Mouse (Mus musculus): ENCODE measurements around the gene Gm1043.

The Gm1043 gene

GRCm38 (mm10) chr5:37198011-37198688 lies 113.0 kb downstream of the Gm1043 start:
- in situ Hi-C loops (cut with MboI, MseI), result no loop called here

GRCm38 (mm10) chr5:37202285-37202684 lies 117.1 kb downstream of the Gm1043 start:
- in situ Hi-C loops (cut with MboI, MseI), result loop anchor here (5.0 kb wide), 1 partner anchor 85 kb away; no protein-coding TSS in a partner anchor

DNA sequence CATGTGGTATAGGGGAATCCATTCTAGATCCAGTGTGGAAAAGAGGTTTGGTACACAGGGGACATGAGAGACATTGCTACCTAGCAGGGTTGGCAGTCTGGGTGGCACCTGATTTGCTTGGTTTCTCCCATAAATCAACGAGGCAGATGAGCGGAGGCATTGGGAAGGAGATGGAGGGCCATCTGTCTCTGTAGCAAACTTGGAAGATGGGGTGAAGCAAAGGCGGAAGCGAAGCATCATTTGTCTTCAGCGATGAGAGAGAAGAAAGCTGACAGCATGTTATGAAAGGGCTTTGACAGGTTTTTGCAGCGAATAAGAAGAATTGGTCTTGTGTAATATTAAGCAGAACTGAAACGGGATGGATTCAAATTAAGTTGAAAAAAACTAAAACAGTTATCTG lies 119.7 kb downstream of the Gm1043 start:
- in situ Hi-C loops (cut with MboI, MseI), result loop anchor here (5.0 kb wide), 1 partner anchor 88 kb away; no protein-coding TSS in a partner anchor

DNA sequence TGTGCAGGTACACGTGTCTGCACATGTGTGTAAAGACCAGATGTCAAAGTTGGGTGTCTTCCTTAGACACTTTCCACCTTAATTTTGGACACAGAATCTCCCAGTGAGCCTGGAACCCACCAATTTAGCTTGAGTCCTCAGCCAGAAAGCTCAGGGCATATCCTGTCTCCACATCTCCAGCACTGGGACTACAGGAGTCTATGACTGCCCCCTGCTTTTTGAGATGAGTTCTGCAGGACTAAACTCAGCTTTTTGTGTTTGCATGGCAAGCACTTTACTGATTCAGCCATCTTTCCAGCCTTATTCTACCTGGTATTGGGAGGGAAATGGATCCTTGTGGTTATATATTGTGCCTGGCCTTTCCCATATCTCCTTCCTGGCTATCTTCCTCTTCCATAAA lies 120.2 kb downstream of the Gm1043 start:
- in situ Hi-C loops (cut with MboI, MseI), result no loop called here

- in situ Hi-C loops (cut with MboI, MseI), result no loop called here
Measured at GRCm38 (mm10) chr5:37206364-37206763, 121.2 kb downstream of the Gm1043 start.

DNA sequence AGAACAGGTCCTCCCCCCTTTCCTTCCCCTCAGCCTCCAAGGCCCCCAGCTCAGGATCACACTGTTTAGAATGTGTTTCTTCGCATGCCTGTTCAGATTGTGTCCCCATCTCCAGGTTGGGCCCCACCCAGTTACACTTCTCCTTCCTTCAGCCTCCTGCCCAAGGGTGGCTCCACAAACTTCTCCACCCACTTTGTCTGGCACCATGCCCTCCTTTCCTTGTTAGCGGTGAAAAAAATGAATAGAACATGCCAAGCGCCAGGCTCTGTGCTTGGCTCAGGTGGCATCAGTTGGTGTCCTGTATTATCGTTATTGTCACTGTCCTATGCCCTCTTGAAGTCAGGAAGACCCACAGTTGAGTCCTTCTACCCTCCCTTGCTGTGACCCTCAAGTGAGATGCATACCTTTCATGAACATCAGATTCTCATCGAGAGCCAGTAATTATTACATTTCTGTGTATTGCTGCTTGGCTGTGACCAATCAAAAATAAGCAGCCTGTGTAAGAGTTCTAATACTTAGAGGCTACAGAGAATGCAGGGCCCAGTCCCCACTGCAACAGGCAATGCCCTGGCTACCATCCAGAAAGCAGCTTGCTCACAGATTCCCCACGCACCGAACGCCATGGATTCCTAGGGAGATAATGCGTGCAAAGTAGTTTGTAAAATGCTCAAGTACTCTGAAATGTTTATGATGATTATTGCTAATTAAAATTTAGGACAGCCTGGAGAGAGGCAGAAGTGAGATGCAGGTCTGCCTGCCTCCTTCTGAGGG lies 128.0 kb downstream of the Gm1043 start:
- in situ Hi-C loops (cut with MboI, MseI), result no loop called here

DNA sequence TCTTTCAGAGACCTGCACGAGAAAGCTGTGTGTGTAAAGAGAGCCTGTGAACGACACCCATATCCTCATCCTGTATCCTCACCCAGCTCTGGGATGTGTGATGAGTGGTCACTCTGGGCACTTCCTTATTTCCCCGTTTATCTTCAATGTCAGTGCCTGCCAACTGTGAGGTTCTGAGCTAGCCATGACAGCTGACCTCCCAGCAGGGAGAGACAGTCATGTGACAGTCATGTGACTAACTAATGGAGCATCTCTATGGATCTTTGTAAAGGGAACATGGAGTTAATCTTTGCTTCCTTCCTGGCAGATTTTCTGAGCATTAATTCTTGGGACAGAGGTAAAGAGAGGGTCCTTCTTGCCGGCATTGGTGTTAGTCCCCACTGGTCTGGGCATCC lies 128.5 kb downstream of the Gm1043 start:
- in situ Hi-C loops (cut with MboI, MseI), result no loop called here

GRCm38 (mm10) chr5:37214614-37215013 lies 129.4 kb downstream of the Gm1043 start:
- in situ Hi-C loops (cut with MboI, MseI), result no loop called here

DNA sequence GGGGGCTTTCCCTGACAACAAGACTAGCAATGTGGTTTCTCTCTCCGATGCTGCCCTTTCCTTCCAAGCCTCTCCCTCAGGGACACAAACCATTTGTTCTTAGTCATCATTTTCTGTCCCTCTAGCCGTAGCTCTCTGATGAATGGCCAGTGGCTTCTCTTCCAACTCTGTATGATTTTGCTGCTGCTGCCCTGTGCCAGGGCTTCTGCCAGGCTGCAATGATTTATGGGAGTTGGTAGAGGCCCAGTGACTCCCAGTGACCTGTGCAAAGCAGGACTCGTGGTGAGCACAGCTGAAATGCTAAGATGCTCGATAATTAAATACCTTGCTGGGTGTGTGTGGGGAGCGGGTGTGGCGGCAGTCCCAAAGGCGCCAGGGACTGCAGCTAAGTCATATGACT lies 130.1 kb downstream of the Gm1043 start:
- in situ Hi-C loops (cut with MboI, MseI), result no loop called here

- in situ Hi-C loops (cut with MboI, MseI), result no loop called here
Measured at GRCm38 (mm10) chr5:37219615-37220014, 134.4 kb downstream of the Gm1043 start.

DNA sequence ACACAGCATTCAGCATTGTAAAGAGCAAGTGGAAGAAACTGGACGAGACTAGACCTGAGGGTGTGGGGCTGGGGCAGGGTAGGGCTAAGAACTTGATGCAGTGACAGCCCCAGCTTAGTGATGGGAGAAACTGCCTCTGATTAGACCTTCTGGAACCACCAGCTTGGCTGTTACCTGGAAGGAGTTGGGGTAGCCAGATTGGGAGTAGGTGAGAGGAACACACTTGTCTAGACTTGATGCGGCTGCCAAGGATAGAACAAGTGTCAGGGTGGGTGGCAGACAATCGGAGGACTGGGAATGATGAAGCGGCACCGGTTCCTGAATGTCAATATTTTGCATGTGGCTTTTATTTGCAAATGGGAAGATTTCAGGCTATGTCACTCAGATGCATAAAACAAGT lies 135.4 kb downstream of the Gm1043 start:
- in situ Hi-C loops (cut with MboI, MseI), result no loop called here

- in situ Hi-C loops (cut with MboI, MseI), result no loop called here
Measured at GRCm38 (mm10) chr5:37221563-37221962, 136.4 kb downstream of the Gm1043 start.

GRCm38 (mm10) chr5:37222316-37222715 lies 137.1 kb downstream of the Gm1043 start:
- in situ Hi-C loops (cut with MboI, MseI), result no loop called here

DNA sequence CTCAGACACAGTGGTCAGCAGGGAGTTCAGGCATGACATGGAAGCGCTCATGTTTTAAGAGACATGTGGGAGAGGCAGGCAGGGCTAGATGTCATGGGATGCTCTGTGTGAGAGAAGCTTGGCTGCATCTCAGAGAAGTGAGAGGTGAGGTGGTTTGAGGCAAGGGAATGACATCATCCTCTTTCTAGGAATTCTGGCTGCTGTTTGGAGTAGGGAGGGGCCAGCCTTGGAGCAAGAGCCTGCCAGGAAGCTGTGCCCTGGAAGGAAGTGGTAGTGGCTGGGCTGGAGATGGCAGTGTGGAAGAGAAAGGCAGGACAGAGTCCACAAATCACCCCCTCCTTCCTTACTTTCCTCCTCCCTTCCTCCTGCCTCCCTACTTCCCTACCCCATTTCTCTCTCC lies 140.5 kb downstream of the Gm1043 start:
- in situ Hi-C loops (cut with MboI, MseI), result no loop called here

GRCm38 (mm10) chr5:37227956-37228680 lies 142.9 kb downstream of the Gm1043 start:
- in situ Hi-C loops (cut with MboI, MseI), result no loop called here

GRCm38 (mm10) chr5:37228894-37229293 lies 143.7 kb downstream of the Gm1043 start:
- in situ Hi-C loops (cut with MboI, MseI), result no loop called here

DNA sequence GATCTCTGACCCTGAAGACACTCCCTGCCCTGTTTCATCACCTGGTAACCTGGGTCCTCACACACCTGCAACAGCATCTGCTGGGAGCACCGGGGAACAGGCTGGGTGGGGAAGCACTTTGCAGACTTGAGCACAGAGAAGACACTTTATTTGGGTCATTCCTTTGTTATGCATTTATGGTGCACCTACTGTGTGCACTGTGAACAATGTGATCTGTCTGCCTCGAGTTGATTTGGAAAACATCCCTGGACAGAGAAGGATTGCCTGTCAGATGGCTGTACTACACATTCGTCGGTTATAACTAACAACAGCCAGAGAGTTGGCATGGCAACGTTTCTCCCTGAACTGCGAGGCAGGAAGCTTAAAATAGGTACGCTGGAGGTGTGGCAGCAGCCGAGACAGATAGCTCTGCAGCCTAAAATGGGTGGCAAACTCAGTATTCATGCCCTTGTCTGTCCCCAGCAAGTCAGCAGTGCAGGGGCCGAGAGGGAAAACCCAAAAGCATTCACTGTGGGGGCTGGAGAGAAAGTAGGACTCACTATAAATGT lies 147.9 kb downstream of the Gm1043 start:
- in situ Hi-C loops (cut with MboI, MseI), result no loop called here

GRCm38 (mm10) chr5:37238654-37239053 lies 153.5 kb downstream of the Gm1043 start:
- in situ Hi-C loops (cut with MboI, MseI), result no loop called here

DNA sequence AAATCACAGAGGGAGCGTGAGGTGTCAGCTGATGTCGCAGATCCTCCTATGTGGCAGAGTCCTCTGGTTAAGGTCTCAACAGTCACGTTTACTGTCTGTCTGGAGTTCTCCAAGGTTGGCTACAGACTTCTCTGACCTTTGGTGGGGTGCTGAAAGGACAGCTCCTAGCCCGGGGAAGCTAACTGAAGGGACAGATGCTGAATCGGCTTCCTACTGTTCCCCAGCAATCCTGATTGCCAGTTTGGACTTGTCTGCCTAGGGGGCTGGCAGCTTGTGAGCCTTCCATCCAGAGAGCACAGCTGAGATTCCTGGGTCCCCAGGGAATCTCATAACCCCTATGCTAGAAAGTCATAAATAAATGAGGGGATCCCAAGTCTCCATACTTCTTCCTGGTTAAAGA lies 155.4 kb downstream of the Gm1043 start:
- in situ Hi-C loops (cut with MboI, MseI), result no loop called here

DNA sequence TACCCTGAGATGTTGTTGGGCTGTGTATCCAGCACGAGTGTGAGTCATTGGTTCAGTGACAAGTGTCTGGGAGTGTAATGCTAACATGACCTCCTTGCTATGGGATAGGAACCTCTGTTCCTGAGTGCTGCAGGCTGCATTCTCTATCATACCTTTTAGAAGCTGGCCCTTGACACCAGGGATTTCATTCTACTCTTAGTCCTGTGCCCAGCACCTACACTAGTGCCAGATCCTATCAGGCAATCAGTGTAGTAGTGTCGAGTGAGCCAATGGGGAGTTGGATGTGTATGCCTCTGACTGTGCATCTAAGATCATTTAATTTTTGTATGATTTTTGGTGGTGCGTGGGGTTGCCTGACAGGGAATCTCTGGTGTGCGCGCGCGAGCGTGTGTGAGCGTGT lies 156.1 kb downstream of the Gm1043 start:
- in situ Hi-C loops (cut with MboI, MseI), result no loop called here

GRCm38 (mm10) chr5:37241651-37242151 lies 156.5 kb downstream of the Gm1043 start, which contains the start of gene Crmp1:
Gene Crmp1 (plus strand): TSS chr5:37241940.
- in situ Hi-C loops (cut with MboI, MseI), result no loop called here
